ENCODE assay signal across 19 mouse cellular contexts in the genomic region with DNA sequence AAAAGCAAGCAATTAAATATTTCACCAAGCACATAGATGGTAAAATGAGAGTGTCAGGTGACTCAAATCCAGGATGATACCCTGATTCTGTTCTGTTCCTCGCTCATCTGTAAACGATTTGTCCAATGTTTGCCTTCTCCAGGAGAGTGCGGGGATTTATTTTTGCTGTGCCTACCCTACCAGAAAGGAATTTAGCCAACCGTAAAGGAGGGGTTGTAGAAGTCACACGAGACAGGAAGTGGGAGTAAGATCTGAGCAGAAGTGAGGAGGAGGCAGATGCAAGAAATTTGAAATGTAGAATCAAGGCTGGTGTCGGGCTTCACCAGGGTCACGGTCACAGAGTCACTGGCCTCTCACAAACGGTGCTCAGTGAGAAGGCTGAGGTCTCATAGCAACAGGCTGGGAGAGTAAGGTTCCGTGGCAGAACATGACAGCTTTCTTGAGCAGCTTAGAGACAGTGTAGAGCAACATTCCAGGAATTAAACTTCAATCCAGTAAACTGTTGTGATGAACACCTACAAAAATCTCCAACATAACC.
DNase-seq lines count a peak whose midpoint lies in the region; ATAC-seq lines count a peak whose summit lies in the region.
"Had no signal": no experiment of that assay in that cellular context is flagged by ENCODE, and none has a peak within 500 bp of the region (broad histone marks: within the 10 kb centered on the region; RNA-seq: fewer than 3 reads in every experiment).

No protein-coding gene starts in this region.

- H3K4me1 ChIP-seq in forebrain, embryonic 10.5 days: peaks cover 33% of the 10 kb centered on the region
- peaks cover 9% of the 10 kb centered on the region for H3K4me1 ChIP-seq in forebrain, embryonic 12.5 days
- H3K4me1 ChIP-seq in kidney, embryonic 16.5 days (ENCODE audit: insufficient read depth, low read length): peaks cover 14% of the 10 kb centered on the region; the same call in 1 of the 2 replicates
- H3K4me1 ChIP-seq: embryonic facial prominence, embryonic 15.5 days; heart, embryonic 12.5 days had no signal

- no peaks in the 10 kb centered on the region for H3K36me3 ChIP-seq in forebrain, embryonic 10.5 days (replicated peaks)
- no peaks in the 10 kb centered on the region for H3K36me3 ChIP-seq in forebrain, embryonic 12.5 days (replicated peaks)
- no peaks in the 10 kb centered on the region for H3K36me3 ChIP-seq in kidney, embryonic 16.5 days (ENCODE audit: insufficient read depth, low read length)
- H3K36me3 ChIP-seq: embryonic facial prominence, embryonic 15.5 days; heart, embryonic 12.5 days had no signal

- H3K27ac ChIP-seq in forebrain, embryonic 10.5 days: 0 out of 2 replicates have a peak overlapping the region, but pooled peaks have one; percentile 5
- no peak overlapping the region for H3K27ac ChIP-seq in forebrain, embryonic 12.5 days
- peak overlapping the region; percentile 32; the same call in 1 of the 2 replicates for H3K27ac ChIP-seq in kidney, embryonic 16.5 days (ENCODE audit: low read length)
- H3K27ac ChIP-seq: embryonic facial prominence, embryonic 15.5 days; heart, adult 2 months had no signal

- H3K4me3 ChIP-seq in forebrain, embryonic 10.5 days: no peak overlapping the region
- H3K4me3 ChIP-seq in forebrain, embryonic 12.5 days (replicated peaks): no peak overlapping the region
- H3K4me3 ChIP-seq in kidney, embryonic 16.5 days (ENCODE audit: low read length): no peak overlapping the region
- H3K4me3 ChIP-seq: embryonic facial prominence, embryonic 15.5 days; erythroblast, embryonic 14.5 days; heart, adult 2 months; heart, embryonic 12.5 days had no signal

- no peak overlapping the region for H3K4me2 ChIP-seq in forebrain, embryonic 12.5 days
- H3K4me2 ChIP-seq in kidney, embryonic 16.5 days (replicated peaks; ENCODE audit: low read depth, low read length): no peak overlapping the region
- H3K4me2 ChIP-seq: embryonic facial prominence, embryonic 15.5 days; heart, embryonic 12.5 days had no signal

- WGBS in forebrain, embryonic 10.5 days: 57% methylated on average over 9 of the region's 9 CpGs
- WGBS in forebrain, embryonic 12.5 days: 68% methylated on average over 9 of the region's 9 CpGs
- 9% methylated on average over 9 of the region's 9 CpGs for WGBS in kidney, embryonic 16.5 days

- no peak for DNase-seq in forebrain, embryonic 10.5 days (ENCODE audit: extremely low spot score, low spot score)
- DNase-seq in kidney, adult 18-20 months: no peak
- peak; percentile 31 for DNase-seq in embryo, embryonic 11 days
- DNase-seq in mesoderm, embryonic 11.5 days (ENCODE audit: low read depth, low spot score): peak; percentile 52
- no peak for DNase-seq in heart, adult 9 months (ENCODE audit: low spot score in 2 of 2)
- DNase-seq: adrenal gland, postnatal 10 days; cerebellum, adult 11-12 months; cerebellum, adult 9-10 months; cerebellum, postnatal 25 days; gastrocnemius, postnatal 14 days; heart, adult 2 months had no signal

- H3K9me3 ChIP-seq in forebrain, embryonic 10.5 days: no peaks in the 10 kb centered on the region
- H3K9me3 ChIP-seq in forebrain, embryonic 12.5 days: no peaks in the 10 kb centered on the region
- no peaks in the 10 kb centered on the region for H3K9me3 ChIP-seq in kidney, embryonic 16.5 days (ENCODE audit: low read length)
- H3K9me3 ChIP-seq: embryonic facial prominence, embryonic 15.5 days; heart, embryonic 12.5 days had no signal

- ATAC-seq in forebrain, embryonic 12.5 days (ENCODE audit: low FRiP score): no peak
- peak; percentile 95 for ATAC-seq in kidney, embryonic 16.5 days (ENCODE audit: low FRiP score, low TSS enrichment)
- ATAC-seq: forebrain, embryonic 16.5 days; hindbrain, embryonic 16.5 days; inflammation-experienced regulatory T-cells, adult 6 months had no signal

- no peak overlapping the region for H3K9ac ChIP-seq in forebrain, embryonic 12.5 days
- no peak overlapping the region for H3K9ac ChIP-seq in kidney, embryonic 16.5 days (replicated peaks; ENCODE audit: low read length)
- H3K9ac ChIP-seq: embryonic facial prominence, embryonic 15.5 days; heart, embryonic 12.5 days had no signal

- no peaks in the 10 kb centered on the region; the same call in 1 of the 2 replicates for H3K27me3 ChIP-seq in forebrain, embryonic 10.5 days (ENCODE audit: poor library complexity, severe bottlenecking)
- H3K27me3 ChIP-seq in forebrain, embryonic 12.5 days: no peaks in the 10 kb centered on the region
- H3K27me3 ChIP-seq in kidney, embryonic 16.5 days (ENCODE audit: insufficient read depth, low read length): no peaks in the 10 kb centered on the region
- H3K27me3 ChIP-seq: embryonic facial prominence, embryonic 15.5 days; heart, embryonic 12.5 days had no signal

Comparison
In these comparisons a context has a peak if more than half of its experiments do, and no peak if none do; other contexts are left out.
1. DNase-seq: peak in embryo, embryonic 11 days (single experiment) and mesoderm, embryonic 11.5 days (single experiment); none in forebrain, embryonic 10.5 days (single experiment), kidney, adult 18-20 months (single experiment) and heart, adult 9 months (0 of 2).